Mouse (Mus musculus) macrophage (primary cell): ENCODE results near the gene Nell1. TPM values are rescaled to one million over a fixed set of nuclear protein-coding genes. Genes with fewer than 3 reads are reported as not detected.

ENCODE experiments used
- H3K27ac ChIP-seq: fragments of 350-480 bp; formaldehyde crosslinking; 2 replicates; pipeline ENCODE4 v1.9.0; 2021
- H3K36me3 ChIP-seq: fragments of 350-480 bp; formaldehyde crosslinking; 2 replicates; pipeline ENCODE4 v1.9.0; 2021; ENCODE audit errors: inconsistent target
- H3K4me3 ChIP-seq: fragments of 350-480 bp; formaldehyde crosslinking; 2 replicates; pipeline ENCODE4 v1.9.0; 2021; ENCODE audit errors: inconsistent target
- H3K79me2 ChIP-seq: fragments of 350-480 bp; formaldehyde crosslinking; 2 replicates; pipeline ENCODE4 v1.9.0; 2021; ENCODE audit errors: inconsistent target
- WGBS: methylation state at CpG from one replicate; pipeline ENCODE4 v1.1.7; 2026; ENCODE audit warnings: inconsistent platforms; ENCODE audit not compliant: missing documents; 5-methylcytosine and 5-hydroxymethylcytosine counted together
- polyA plus RNA-seq: library from polyadenylated mRNA; stranded (reverse); fragments of 250-400 nt; gene quantifications from 3 replicates; pipeline ENCODE4 v1.2.4, GENCODE M21; 2018; ENCODE audit warnings: inconsistent platforms

Gene Nell1
- polyA plus RNA-seq, 1 experiment from 2014 or later = not detected

GRCm38 (mm10) chr7:50295508-50295907 lies 320.8 kb downstream of the Nell1 start:
- H3K79me2 ChIP-seq = no peaks in the 10 kb centered on the region
- WGBS = 83% methylated on average over 3 of the region's 3 CpGs
- H3K36me3 ChIP-seq = no peaks in the 10 kb centered on the region
- no peak overlapping the region for H3K27ac ChIP-seq
- no peak overlapping the region for H3K4me3 ChIP-seq

GRCm38 (mm10) chr7:50338226-50338625 lies 363.6 kb downstream of the Nell1 start:
- H3K79me2 ChIP-seq = no peaks in the 10 kb centered on the region
- H3K27ac ChIP-seq = no peak overlapping the region
- H3K4me3 ChIP-seq = no peak overlapping the region
- WGBS = 79% methylated on average over 5 of the region's 5 CpGs
- no peaks in the 10 kb centered on the region for H3K36me3 ChIP-seq

GRCm38 (mm10) chr7:50338757-50339156 lies 364.1 kb downstream of the Nell1 start:
- Histone ChIP-seq H3K27ac (no peak overlapping the region), H3K36me3 (no peaks in the 10 kb centered on the region), H3K79me2 (no peaks in the 10 kb centered on the region), H3K4me3 (no peak overlapping the region)
- WGBS = 75% methylated on average over 5 of the region's 5 CpGs

- Histone ChIP-seq H3K4me3 (no peak overlapping the region), H3K79me2 (no peaks in the 10 kb centered on the region), H3K27ac (no peak overlapping the region), H3K36me3 (no peaks in the 10 kb centered on the region)
- 54% methylated on average over 2 of the region's 2 CpGs for WGBS
These were observed 376.9 kb downstream of the Nell1 start for GRCm38 (mm10) chr7:50351564-50351963.

GRCm38 (mm10) chr7:50357213-50357612 lies 382.5 kb downstream of the Nell1 start:
- 18% methylated on average over 2 of the region's 2 CpGs for WGBS
- H3K27ac ChIP-seq = no peak overlapping the region
- no peak overlapping the region for H3K4me3 ChIP-seq
- H3K79me2 ChIP-seq = no peaks in the 10 kb centered on the region
- no peaks in the 10 kb centered on the region for H3K36me3 ChIP-seq

GRCm38 (mm10) chr7:50362039-50362438 lies 387.4 kb downstream of the Nell1 start:
- no peaks in the 10 kb centered on the region for H3K79me2 ChIP-seq
- 57% methylated on average over 2 of the region's 2 CpGs for WGBS
- no peak overlapping the region for H3K4me3 ChIP-seq
- no peak overlapping the region for H3K27ac ChIP-seq
- H3K36me3 ChIP-seq = no peaks in the 10 kb centered on the region

GRCm38 (mm10) chr7:50374876-50375275 lies 400.2 kb downstream of the Nell1 start:
- 85% methylated on average over 4 of the region's 4 CpGs for WGBS
- no peak overlapping the region for H3K4me3 ChIP-seq
- no peaks in the 10 kb centered on the region for H3K79me2 ChIP-seq
- H3K27ac ChIP-seq = no peak overlapping the region
- no peaks in the 10 kb centered on the region for H3K36me3 ChIP-seq

GRCm38 (mm10) chr7:50410421-50410820 lies 435.8 kb downstream of the Nell1 start:
- Histone ChIP-seq H3K79me2 (no peaks in the 10 kb centered on the region), H3K4me3 (no peak overlapping the region), H3K27ac (no peak overlapping the region), H3K36me3 (no peaks in the 10 kb centered on the region)
- WGBS = 49% methylated on average over 2 of the region's 2 CpGs

- no peak overlapping the region for H3K27ac ChIP-seq
- no peak overlapping the region for H3K4me3 ChIP-seq
- H3K36me3 ChIP-seq = no peaks in the 10 kb centered on the region
- WGBS = 89% methylated on average over 2 of the region's 2 CpGs
- H3K79me2 ChIP-seq = no peaks in the 10 kb centered on the region
These were observed 445.3 kb downstream of the Nell1 start for GRCm38 (mm10) chr7:50419976-50420375.

GRCm38 (mm10) chr7:50422422-50423195 lies 447.9 kb downstream of the Nell1 start:
- Histone ChIP-seq H3K27ac (no peak overlapping the region), H3K79me2 (no peaks in the 10 kb centered on the region), H3K36me3 (no peaks in the 10 kb centered on the region), H3K4me3 (no peak overlapping the region)
- 100% methylated on average over 1 of the region's 1 CpGs for WGBS

- Histone ChIP-seq H3K79me2 (no peaks in the 10 kb centered on the region), H3K4me3 (no peak overlapping the region), H3K27ac (no peak overlapping the region), H3K36me3 (no peaks in the 10 kb centered on the region)
- 86% methylated on average over 5 of the region's 5 CpGs for WGBS
These were observed 455.1 kb downstream of the Nell1 start for GRCm38 (mm10) chr7:50429725-50430124.

GRCm38 (mm10) chr7:50441237-50441636 lies 466.6 kb downstream of the Nell1 start:
- no peaks in the 10 kb centered on the region for H3K79me2 ChIP-seq
- no peak overlapping the region for H3K4me3 ChIP-seq
- no peaks in the 10 kb centered on the region for H3K36me3 ChIP-seq
- no peak overlapping the region for H3K27ac ChIP-seq

- 86% methylated on average over 4 of the region's 4 CpGs for WGBS
- no peaks in the 10 kb centered on the region for H3K79me2 ChIP-seq
- H3K36me3 ChIP-seq = no peaks in the 10 kb centered on the region
- H3K4me3 ChIP-seq = no peak overlapping the region
- H3K27ac ChIP-seq = no peak overlapping the region
These were observed 472.7 kb downstream of the Nell1 start for GRCm38 (mm10) chr7:50447316-50447715.

- Histone ChIP-seq H3K27ac (no peak overlapping the region), H3K79me2 (no peaks in the 10 kb centered on the region), H3K36me3 (no peaks in the 10 kb centered on the region), H3K4me3 (no peak overlapping the region)
- WGBS = 88% methylated on average over 6 of the region's 6 CpGs
These were observed 493.1 kb downstream of the Nell1 start for GRCm38 (mm10) chr7:50467742-50468141.

- Histone ChIP-seq H3K4me3 (no peak overlapping the region), H3K27ac (no peak overlapping the region), H3K36me3 (no peaks in the 10 kb centered on the region), H3K79me2 (no peaks in the 10 kb centered on the region)
- 87% methylated on average over 3 of the region's 3 CpGs for WGBS
These were observed 495.9 kb downstream of the Nell1 start for GRCm38 (mm10) chr7:50470555-50470954.

- H3K27ac ChIP-seq = no peak overlapping the region
- WGBS = 90% methylated on average over 4 of the region's 4 CpGs
- no peaks in the 10 kb centered on the region for H3K36me3 ChIP-seq
- no peaks in the 10 kb centered on the region for H3K79me2 ChIP-seq
- no peak overlapping the region for H3K4me3 ChIP-seq
These were observed 507.3 kb downstream of the Nell1 start for GRCm38 (mm10) chr7:50482011-50482410.
